Mouse (Mus musculus) urinary bladder, postnatal 14 days (tissue): ENCODE results near the gene Rnf10.
"Not testable (repeated sequence)": the region's sequence is repeated elsewhere in the genome, so short reads cannot be mapped to it uniquely, and the experiment has no call there.

Source experiments
- DNase-seq: peaks from one replicate; pipeline ENCODE4 v3.0.0; 2021; ENCODE audit warnings: low spot score

The Rnf10 gene

GRCm38 (mm10) chr5:115272812-115273548 is at the start of gene Rnf10:
Rnf10 (minus strand) TSS chr5:115272898.
- DNase-seq, result peak; percentile 97

GRCm38 (mm10) chr5:115319004-115319940 is 46.6 kb upstream of the Rnf10 start:
- DNase-seq, result peak; percentile 80

GRCm38 (mm10) chr5:115317645-115318328 is 45.1 kb upstream of the Rnf10 start:
- DNase-seq, result no peak

GRCm38 (mm10) chr5:115316968-115317644 is 44.4 kb upstream of the Rnf10 start:
- DNase-seq, result no peak

GRCm38 (mm10) chr5:115313668-115313943 is 40.9 kb upstream of the Rnf10 start:
- DNase-seq, result no peak

DNA sequence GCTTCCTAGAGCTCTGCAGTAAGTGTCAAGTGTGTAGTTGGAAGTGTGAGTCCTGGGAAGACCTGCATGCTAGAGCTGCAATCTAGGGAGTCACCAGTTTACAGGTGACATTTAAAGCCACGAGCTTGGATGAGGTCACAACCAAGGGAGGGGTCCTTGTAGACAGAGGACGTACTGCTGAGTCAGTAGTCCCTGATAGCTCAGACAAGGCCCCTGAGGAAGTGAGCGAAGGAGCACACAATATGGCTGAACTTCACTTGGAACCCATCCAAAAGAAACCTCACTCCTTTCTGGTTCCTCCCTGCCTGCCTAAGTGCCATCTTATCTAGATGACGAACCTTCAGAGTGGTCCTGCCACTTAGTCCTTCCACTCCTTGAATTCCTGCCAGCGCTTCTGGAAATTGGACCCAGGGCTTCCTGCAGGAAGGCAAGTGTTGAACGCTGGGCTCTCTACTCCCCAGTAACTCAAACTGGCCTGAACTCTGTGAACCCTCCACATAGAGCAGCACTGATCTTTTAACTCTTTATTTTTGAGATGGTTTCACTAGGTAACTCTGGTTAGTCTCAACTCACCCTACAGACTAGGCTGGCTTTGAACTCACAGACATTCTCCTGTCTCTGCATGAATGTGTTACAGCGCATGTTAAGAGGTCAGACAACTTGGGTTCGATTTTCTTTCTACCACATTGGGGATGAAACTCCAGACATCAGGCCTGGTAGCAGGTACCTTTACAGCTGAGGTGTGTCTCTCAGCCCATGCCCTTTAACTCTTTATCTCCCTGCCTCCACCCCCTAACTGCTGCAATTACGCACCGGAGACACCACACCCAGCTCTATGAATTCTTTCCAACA is 40.3 kb upstream of the Rnf10 start:
- DNase-seq, result no peak

DNA sequence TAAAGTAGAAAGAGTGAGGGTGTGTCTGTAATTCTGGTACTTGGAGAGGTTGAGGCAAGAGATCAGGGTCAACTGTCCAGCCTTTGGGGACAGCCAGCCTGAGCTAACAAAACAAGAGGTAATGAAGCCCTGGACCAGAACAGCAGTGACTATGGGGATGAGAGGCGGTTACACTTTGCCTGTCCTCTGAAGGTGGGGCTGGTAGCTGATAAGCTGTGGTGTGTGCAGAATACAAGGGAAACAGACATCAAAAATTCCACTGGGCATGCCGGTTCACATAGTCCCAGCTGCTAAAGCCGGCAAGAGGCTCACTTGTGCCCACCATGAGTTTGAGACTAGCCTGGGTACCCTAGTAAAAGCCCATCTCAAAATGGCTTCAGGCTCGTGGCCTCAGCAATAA is 39.7 kb upstream of the Rnf10 start:
- no peak for DNase-seq

DNA sequence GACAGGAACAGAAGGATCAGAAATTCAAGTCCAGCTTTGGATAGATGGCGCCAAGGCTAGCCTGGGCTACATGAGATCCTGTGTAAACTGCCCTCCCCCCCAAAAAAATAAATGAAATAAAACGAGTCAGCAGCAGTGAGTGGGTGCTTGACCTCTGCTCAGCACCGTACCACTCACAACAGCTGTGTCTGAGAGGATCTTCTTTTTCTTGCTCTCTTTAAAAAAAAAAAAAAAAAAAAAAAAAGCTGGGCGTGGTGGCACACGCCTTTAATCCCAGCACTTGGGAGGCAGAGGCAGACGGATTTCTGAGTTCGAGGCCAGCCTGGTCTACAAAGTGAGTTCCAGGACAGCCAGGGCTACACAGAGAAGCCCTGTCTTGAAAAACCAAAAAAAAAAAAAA is 29.5 kb upstream of the Rnf10 start:
- not testable (repeated sequence) for DNase-seq

GRCm38 (mm10) chr5:115301615-115302014 is 28.9 kb upstream of the Rnf10 start:
- no peak for DNase-seq

GRCm38 (mm10) chr5:115300792-115301614 is 28.3 kb upstream of the Rnf10 start, which contains the start of gene Dynll1:
Dynll1 (minus strand) TSS chr5:115300999.
- peak; percentile 100 for DNase-seq

GRCm38 (mm10) chr5:115300035-115300744 is 27.5 kb upstream of the Rnf10 start:
- DNase-seq, result peak; percentile 57

GRCm38 (mm10) chr5:115296347-115296746 is 23.6 kb upstream of the Rnf10 start:
- no peak for DNase-seq

GRCm38 (mm10) chr5:115294173-115294572 is 21.5 kb upstream of the Rnf10 start:
- no peak for DNase-seq

DNA sequence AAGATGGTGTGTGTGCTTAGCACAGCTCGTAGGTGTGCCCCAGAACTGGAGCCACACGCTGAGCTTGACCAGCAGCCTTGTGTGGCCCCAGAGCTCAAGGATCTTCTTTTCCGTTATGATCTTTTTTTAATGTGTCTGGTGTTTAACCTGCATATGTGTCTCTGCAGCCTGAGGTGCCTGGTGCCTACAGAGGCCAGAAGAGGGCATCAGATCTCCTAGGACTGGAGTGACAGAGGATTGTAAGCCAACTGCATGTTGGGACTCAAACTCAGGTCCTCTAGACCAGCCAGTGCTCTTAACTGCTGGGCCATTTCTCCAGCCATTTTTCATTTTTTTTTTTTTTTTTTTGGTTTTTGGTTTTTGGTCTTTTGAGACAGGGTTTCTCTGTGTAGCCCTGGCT is 12.0 kb upstream of the Rnf10 start:
- no peak for DNase-seq

DNA sequence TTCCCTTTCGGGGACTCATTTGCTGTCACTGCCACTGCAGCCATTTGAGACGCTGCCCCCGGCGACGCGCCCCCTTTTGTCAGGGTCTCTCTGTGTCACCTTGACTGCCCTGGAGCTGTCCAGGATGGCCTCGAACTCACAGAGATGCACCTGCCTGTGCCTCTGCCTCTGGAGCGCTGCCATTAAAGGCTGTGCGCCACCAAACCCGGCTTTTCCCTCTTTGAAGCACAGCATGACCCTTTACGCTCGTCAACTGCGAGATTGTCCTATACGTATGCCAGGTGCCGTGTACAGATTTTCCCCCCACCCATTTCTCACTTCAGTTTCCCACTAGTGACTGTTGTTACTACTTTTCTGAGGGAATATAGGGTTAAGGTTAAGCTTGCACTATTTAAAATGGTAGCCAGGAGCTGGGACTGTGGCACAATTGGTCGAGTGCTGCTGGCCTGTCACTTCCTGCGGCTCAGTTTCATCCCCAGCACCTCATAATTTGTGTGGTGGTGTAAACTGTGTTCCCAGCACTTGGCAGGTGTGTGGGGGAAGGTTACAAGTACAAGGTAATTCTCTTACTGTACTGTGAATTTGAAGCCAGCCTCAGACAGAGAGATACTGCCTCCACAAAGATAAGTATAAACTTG is 7.5 kb upstream of the Rnf10 start:
- no peak for DNase-seq

GRCm38 (mm10) chr5:115279226-115280049 is 6.7 kb upstream of the Rnf10 start, which contains the start of gene Coq5:
Coq5 (plus strand) TSS chr5:115279666.
- DNase-seq, result peak; percentile 85

DNA sequence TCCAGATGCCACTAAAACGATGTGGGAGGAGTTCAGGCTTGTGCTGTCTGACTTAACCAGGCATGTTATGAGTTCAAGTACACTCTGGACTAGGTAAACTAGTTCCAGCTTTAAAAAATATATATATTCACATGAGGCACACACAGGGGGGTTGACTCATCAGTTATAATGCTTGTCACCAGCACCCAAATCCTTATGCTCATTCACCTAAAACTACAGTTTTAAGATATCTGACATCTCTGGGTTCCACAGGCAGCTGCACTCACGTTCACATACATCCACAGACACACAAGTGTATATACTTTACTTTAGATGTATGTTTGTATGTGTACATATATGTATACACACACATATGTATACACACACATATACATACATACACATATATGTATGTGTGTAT is 6.1 kb upstream of the Rnf10 start:
- DNase-seq, result no peak

DNA sequence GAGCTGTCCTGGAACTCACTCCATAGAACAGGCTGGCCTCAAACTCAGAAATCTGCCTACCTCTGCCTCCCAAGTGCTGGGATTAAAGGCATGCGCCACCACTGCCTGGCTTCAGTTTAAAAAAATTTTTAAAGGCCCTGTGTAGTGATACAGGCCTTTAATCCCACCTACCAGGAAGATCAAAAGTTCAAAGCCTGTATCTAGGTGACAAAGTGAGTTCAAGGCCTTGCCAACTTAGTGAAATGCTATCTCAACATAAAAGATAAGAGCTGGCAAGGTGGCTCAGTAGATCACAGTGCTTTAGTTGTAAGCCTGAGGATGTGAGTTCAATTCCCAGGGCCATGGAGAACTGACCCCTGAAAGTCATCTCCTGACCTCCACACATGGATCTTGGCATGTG is 5.4 kb upstream of the Rnf10 start:
- DNase-seq, result no peak
